Mouse (Mus musculus): ENCODE measurements at regions not wholly inside any gene's neighbourhood (a gene's known extent, or its start where the extent isn't known, plus 50 kb on each side); places are given as distances from the start of the nearest gene placed in this dataset.

GRCm38 (mm10) chr6:51207587-51208361 is 224.7 kb upstream of the Nfe2l3 start:
- no peak for DNase-seq (ENCODE audit: low read depth, low spot score)

GRCm38 (mm10) chr6:51208660-51209396 is 223.6 kb upstream of the Nfe2l3 start:
- peak; percentile 81 for DNase-seq (ENCODE audit: low read depth, low spot score)

GRCm38 (mm10) chr6:51211418-51211817 is 221.1 kb upstream of the Nfe2l3 start:
- no peak for DNase-seq (ENCODE audit: low read depth, low spot score)

GRCm38 (mm10) chr6:51212216-51212615 is 220.3 kb upstream of the Nfe2l3 start:
- DNase-seq (ENCODE audit: low read depth, low spot score), result no peak

GRCm38 (mm10) chr6:51215371-51215770 is 217.1 kb upstream of the Nfe2l3 start:
- DNase-seq (ENCODE audit: low read depth, low spot score), result no peak

- no peak for DNase-seq (ENCODE audit: low read depth, low spot score)
Observed at GRCm38 (mm10) chr6:51216472-51216871, 216.0 kb upstream of the Nfe2l3 start.

GRCm38 (mm10) chr6:51219691-51220090 is 212.8 kb upstream of the Nfe2l3 start:
- no peak for DNase-seq (ENCODE audit: low read depth, low spot score)

- no peak for DNase-seq (ENCODE audit: low read depth, low spot score)
Observed at GRCm38 (mm10) chr6:51220778-51221177, 211.7 kb upstream of the Nfe2l3 start.

- DNase-seq (ENCODE audit: low read depth, low spot score), result no peak
Observed at GRCm38 (mm10) chr6:51236077-51236740, 196.3 kb upstream of the Nfe2l3 start.

- no peak for DNase-seq (ENCODE audit: low read depth, low spot score)
Observed at GRCm38 (mm10) chr6:51240039-51240438, 192.4 kb upstream of the Nfe2l3 start.

GRCm38 (mm10) chr6:51250233-51250632 is 182.2 kb upstream of the Nfe2l3 start:
- DNase-seq (ENCODE audit: low read depth, low spot score), result no peak

GRCm38 (mm10) chr6:51251432-51251831 is 181.0 kb upstream of the Nfe2l3 start:
- DNase-seq (ENCODE audit: low read depth, low spot score), result no peak

GRCm38 (mm10) chr6:51252721-51253120 is 179.7 kb upstream of the Nfe2l3 start:
- no peak for DNase-seq (ENCODE audit: low read depth, low spot score)

- DNase-seq (ENCODE audit: low read depth, low spot score), result no peak
Observed at GRCm38 (mm10) chr6:51256631-51257030, 175.8 kb upstream of the Nfe2l3 start.

- DNase-seq (ENCODE audit: low read depth, low spot score), result no peak
Observed at GRCm38 (mm10) chr6:51257524-51257923, 174.9 kb upstream of the Nfe2l3 start.

GRCm38 (mm10) chr6:51258304-51258703 is 174.2 kb upstream of the Nfe2l3 start:
- no peak for DNase-seq (ENCODE audit: low read depth, low spot score)

- DNase-seq (ENCODE audit: low read depth, low spot score), result no peak
Observed at GRCm38 (mm10) chr6:51263595-51263994, 168.9 kb upstream of the Nfe2l3 start.

- DNase-seq (ENCODE audit: low read depth, low spot score), result no peak
Observed at GRCm38 (mm10) chr6:51265329-51265728, 167.1 kb upstream of the Nfe2l3 start.

GRCm38 (mm10) chr6:51266721-51267120 is 165.7 kb upstream of the Nfe2l3 start:
- no peak for DNase-seq (ENCODE audit: low read depth, low spot score)

- no peak for DNase-seq (ENCODE audit: low read depth, low spot score)
Observed at GRCm38 (mm10) chr6:51267888-51268287, 164.6 kb upstream of the Nfe2l3 start.

- no peak for DNase-seq (ENCODE audit: low read depth, low spot score)
Observed at GRCm38 (mm10) chr6:51268931-51269330, 163.5 kb upstream of the Nfe2l3 start.

GRCm38 (mm10) chr6:51269617-51270016 is 162.9 kb upstream of the Nfe2l3 start:
- no peak for DNase-seq (ENCODE audit: low read depth, low spot score)
